Mouse (Mus musculus): Measurements from ENCODE around the gene Pcgf1.

Pcgf1 gene

GRCm38 (mm10) chr6:83101688-83102556 is 24.3 kb downstream of the Pcgf1 start:
- no peak for DNase-seq (ENCODE audit: low spot score)

GRCm38 (mm10) chr6:83103130-83103650 is 25.5 kb downstream of the Pcgf1 start:
- DNase-seq (ENCODE audit: low spot score) = no peak

GRCm38 (mm10) chr6:83104158-83104557 is 26.5 kb downstream of the Pcgf1 start:
- DNase-seq (ENCODE audit: low spot score) = peak; percentile 52

- peak; percentile 81 for DNase-seq (ENCODE audit: low spot score)
Observed at GRCm38 (mm10) chr6:83107566-83108400, 30.1 kb downstream of the Pcgf1 start.

GRCm38 (mm10) chr6:83108762-83109668 is 31.3 kb downstream of the Pcgf1 start, which contains the start of gene Mrpl53:
Mrpl53 (plus strand) TSS chr6:83109040.
- peak; percentile 79 for DNase-seq (ENCODE audit: low spot score)

GRCm38 (mm10) chr6:83111510-83112136 is 34.0 kb downstream of the Pcgf1 start:
- no peak for DNase-seq (ENCODE audit: low spot score)

- DNase-seq (ENCODE audit: low spot score) = peak; percentile 91
Observed at GRCm38 (mm10) chr6:83115011-83115671, 37.5 kb downstream of the Pcgf1 start, which contains the start of gene Mogs. Mogs (plus strand) TSS chr6:83115496.

GRCm38 (mm10) chr6:83115682-83116372 is 38.2 kb downstream of the Pcgf1 start:
- peak; percentile 33 for DNase-seq (ENCODE audit: low spot score)

GRCm38 (mm10) chr6:83116373-83117164 is 38.9 kb downstream of the Pcgf1 start:
- no peak for DNase-seq (ENCODE audit: low spot score)

- no peak for DNase-seq (ENCODE audit: low spot score)
Observed at GRCm38 (mm10) chr6:83117165-83117438, 39.4 kb downstream of the Pcgf1 start.

GRCm38 (mm10) chr6:83117616-83118015 is 39.9 kb downstream of the Pcgf1 start:
- DNase-seq (ENCODE audit: low spot score) = no peak

GRCm38 (mm10) chr6:83118369-83118768 is 40.7 kb downstream of the Pcgf1 start:
- DNase-seq (ENCODE audit: low spot score) = no peak

GRCm38 (mm10) chr6:83118825-83119733 is 41.4 kb downstream of the Pcgf1 start:
- no peak for DNase-seq (ENCODE audit: low spot score)

GRCm38 (mm10) chr6:83119734-83120051 is 42.0 kb downstream of the Pcgf1 start:
- peak; percentile 43 for DNase-seq (ENCODE audit: low spot score)

- DNase-seq (ENCODE audit: low spot score) = peak; percentile 98
Observed at GRCm38 (mm10) chr6:83120930-83121862, 43.5 kb downstream of the Pcgf1 start, which contains the start of gene Wbp1. Wbp1 (minus strand) TSS chr6:83121559.

GRCm38 (mm10) chr6:83121863-83122710 is 44.4 kb downstream of the Pcgf1 start:
- DNase-seq (ENCODE audit: low spot score) = no peak

Data from layer of hippocampus, adult 11-12 months (tissue).